Mouse (Mus musculus) heart, adult 2 months (tissue): ENCODE results near the gene Vmn1r85. TPM values are rescaled to one million over a fixed set of nuclear protein-coding genes. Genes with fewer than 3 reads are reported as not detected.
A peak's percentile ranks its signal among the peaks of the same experiment; 100 is the strongest.

Experiments used
- DNase-seq, 2 experiments: peaks; one replicate each; pipeline ENCODE4 v3.0.0; 2021
- H3K27ac ChIP-seq: fragments of 200-600 bp; 2 replicates; pipeline ENCODE4 v1.8.1; 2022
- H3K27me3 ChIP-seq: fragments of 200-500 bp; 2 replicates; pipeline ENCODE4 v1.6.1; 2012; ENCODE audit warnings: mild to moderate bottlenecking, low read length, inconsistent platforms, mixed read lengths; ENCODE audit not compliant: control insufficient read depth, insufficient read depth
- H3K36me3 ChIP-seq: fragments of 200-500 bp; 2 replicates; pipeline ENCODE4 v1.6.1; 2012; ENCODE audit warnings: low read length, inconsistent platforms; ENCODE audit not compliant: control insufficient read depth, insufficient read depth
- H3K4me1 ChIP-seq: fragments of 200-500 bp; 2 replicates; pipeline ENCODE4 v1.6.1; 2011; ENCODE audit warnings: low read length; ENCODE audit not compliant: control insufficient read depth, insufficient read depth
- H3K4me3 ChIP-seq: fragments of 200-600 bp; 2 replicates; pipeline ENCODE4 v1.8.1; 2022
- H3K79me2 ChIP-seq: fragments of 200-500 bp; replicated peaks from 2 replicates; pipeline ENCODE4 v1.6.1; 2012; ENCODE audit warnings: mild to moderate bottlenecking, inconsistent platforms, low read length, moderate library complexity, mixed read lengths; ENCODE audit not compliant: control insufficient read depth, insufficient read depth
- H3K9ac ChIP-seq: fragments of 200-500 bp; 2 replicates; pipeline ENCODE4 v1.6.1; 2012; ENCODE audit warnings: low read depth, mild to moderate bottlenecking, control low read depth, inconsistent platforms, low read length, mixed read lengths
- CTCF ChIP-seq: fragments of 200-600 bp; IDR thresholded peaks from 2 replicates; pipeline ENCODE4 v1.8.1; 2022; ENCODE audit warnings: antibody characterized with exemption, mild to moderate bottlenecking, moderate library complexity
- EP300 ChIP-seq: fragments of 200-500 bp; IDR thresholded peaks from 2 replicates; pipeline ENCODE4 v1.6.1; 2011; ENCODE audit warnings: low read depth, low read length, control low read depth; ENCODE audit not compliant: insufficient read depth
- POLR2A ChIP-seq: fragments of 200-500 bp; IDR thresholded peaks from 2 replicates; pipeline ENCODE4 v1.6.1; 2011; ENCODE audit warnings: mild to moderate bottlenecking, low read depth, low read length, control low read depth; ENCODE audit not compliant: insufficient read depth
- WGBS: fragments of 180-500 bp; shearing (Covaris S2); methylation state at CpG from one replicate; pipeline ENCODE4 v1.1.7; 2018; 5-methylcytosine and 5-hydroxymethylcytosine counted together
- intact Hi-C: fragments of 180-260 bp; cut with DNase I; formaldehyde crosslinking; loops from one replicate; pipeline ENCODE4 v1.15.1; 2025
- polyA plus RNA-seq: library from polyadenylated mRNA; depleted of rRNA; stranded (reverse); fragments of >200 nt; gene quantifications from 2 replicates; pipeline ENCODE4 v1.2.3, GENCODE M21; 2012; rRNA removed
- total RNA-seq, 2 experiments: library from RNA; stranded (reverse); gene quantifications; 2 replicates each; pipeline ENCODE4 v1.2.3; 2021

The Vmn1r85 gene
- total and polyA plus RNA-seq, 3 experiments: not detected

DNA sequence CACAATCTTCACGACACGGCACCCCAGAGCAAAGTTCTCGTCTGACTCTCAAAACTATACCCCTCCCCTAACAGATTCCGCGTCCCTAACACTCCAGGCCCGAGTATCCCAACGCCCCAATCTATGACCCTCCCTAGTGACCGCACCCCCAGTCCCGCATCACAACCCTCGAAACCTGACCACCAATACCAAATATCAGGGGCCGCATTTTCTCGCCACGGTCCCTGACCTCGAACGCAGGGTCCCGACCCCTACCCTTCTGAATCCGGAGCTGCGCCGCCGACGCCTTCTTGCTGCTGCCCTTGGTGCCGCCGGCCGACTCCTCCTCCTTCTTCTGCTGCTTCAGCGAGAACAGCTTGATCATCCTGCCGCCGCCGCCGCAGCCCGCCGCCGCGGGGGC lies 57.6 kb downstream of the Vmn1r85 start:
- intact Hi-C loops: loop anchor here (5.0 to 10.0 kb wide), 3 partner anchors 115 to 563 kb away; partner anchors contain the start of genes Rps5, Zfp110 and Zfp606
- no peaks in the 10 kb centered on the region for H3K27me3 ChIP-seq
- WGBS: 0% methylated on average over 31 of the region's 33 CpGs
- peak overlapping the region; percentile 87 for H3K9ac ChIP-seq
- peaks cover 9% of the 10 kb centered on the region for H3K4me1 ChIP-seq
- peak in 1 of 2 experiments; percentile 56 for DNase-seq
- H3K27ac ChIP-seq: peak overlapping the region; percentile 100
- no peaks in the 10 kb centered on the region; the same call in 1 of the 2 replicates for H3K36me3 ChIP-seq
- TF ChIP-seq EP300 (no peak), CTCF (no peak), POLR2A (no peak)
- peak overlapping the region; percentile 100 for H3K4me3 ChIP-seq
- H3K79me2 ChIP-seq: no peaks in the 10 kb centered on the region

DNA sequence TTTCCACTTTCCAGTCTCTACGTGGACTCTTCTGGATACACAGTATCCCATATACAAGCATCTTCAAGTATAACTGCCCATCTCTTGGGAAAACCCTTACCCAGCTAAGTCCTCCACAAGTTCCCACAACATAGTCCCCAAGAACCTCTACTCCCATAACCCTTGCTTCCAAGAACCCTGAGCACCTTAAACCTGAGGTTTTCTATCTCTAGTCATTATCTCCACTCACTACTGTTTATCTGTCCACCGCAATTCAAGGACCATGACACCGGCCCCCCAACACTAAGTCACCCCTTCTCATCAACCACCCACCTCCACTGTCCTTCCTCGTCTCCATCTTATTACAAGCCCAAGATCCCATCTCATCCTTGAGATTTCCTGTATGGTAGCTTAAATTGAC lies 58.2 kb downstream of the Vmn1r85 start:
- peak overlapping the region; percentile 100 for H3K27ac ChIP-seq
- no peak for DNase-seq
- intact Hi-C loops: loop anchor here (5.0 to 10.0 kb wide), 3 partner anchors 115 to 562 kb away; partner anchors contain the start of genes Rps5, Zfp110 and Zfp606
- H3K4me1 ChIP-seq: peaks cover 9% of the 10 kb centered on the region
- H3K4me3 ChIP-seq: peak overlapping the region; percentile 100
- H3K79me2 ChIP-seq: no peaks in the 10 kb centered on the region
- peak overlapping the region; percentile 87 for H3K9ac ChIP-seq
- no peaks in the 10 kb centered on the region for H3K27me3 ChIP-seq
- no peak for TF ChIP-seq POLR2A
- TF ChIP-seq EP300: no peak
- TF ChIP-seq CTCF: no peak
- H3K36me3 ChIP-seq: no peaks in the 10 kb centered on the region; the same call in 1 of the 2 replicates
- WGBS: 21% methylated on average over 4 of the region's 4 CpGs

DNA sequence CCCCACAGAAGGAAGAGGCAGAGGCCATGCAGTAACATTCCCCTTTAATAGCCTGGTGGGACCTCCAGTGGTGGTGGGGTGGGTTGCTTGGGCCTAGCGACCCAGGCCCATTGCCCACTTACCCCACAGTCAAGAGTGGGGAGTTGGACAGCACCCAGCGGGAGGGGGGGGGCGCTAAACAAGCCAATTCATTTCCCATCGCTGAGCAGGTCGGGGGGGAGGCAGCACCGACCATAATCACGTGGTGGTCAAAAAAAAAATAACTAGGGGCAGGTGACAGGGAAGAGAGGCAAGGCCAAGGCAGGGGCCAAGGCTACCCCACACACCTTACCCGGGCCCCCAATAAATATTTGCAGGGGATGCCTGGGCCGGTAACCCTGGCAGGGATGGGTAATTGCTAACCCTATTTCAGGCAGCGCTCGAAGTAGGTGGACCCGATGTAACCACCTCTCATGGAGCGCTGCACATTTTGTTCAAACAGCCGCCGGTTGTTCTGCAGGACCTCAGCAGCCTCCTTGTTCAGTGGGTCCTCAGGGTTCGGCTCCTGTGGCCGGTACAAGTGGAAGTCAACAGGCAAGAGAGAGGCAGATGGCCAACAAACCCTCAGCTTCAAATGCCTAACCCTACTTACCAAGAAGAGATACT lies 59.6 kb downstream of the Vmn1r85 start:
- DNase-seq: no peak
- intact Hi-C loops: loop anchor here (5.0 to 10.0 kb wide), 3 partner anchors 113 to 561 kb away; partner anchors contain the start of genes Rps5, Zfp110 and Zfp606
- Histone ChIP-seq H3K4me1 (peaks cover 9% of the 10 kb centered on the region), H3K36me3 (no peaks in the 10 kb centered on the region; the same call in 1 of the 2 replicates), H3K79me2 (no peaks in the 10 kb centered on the region), H3K27ac (peak overlapping the region; percentile 89), H3K4me3 (peak overlapping the region; percentile 77), H3K27me3 (no peaks in the 10 kb centered on the region), H3K9ac (peak overlapping the region; percentile 50)
- TF ChIP-seq CTCF (no peak), POLR2A (no peak), EP300 (no peak)
- WGBS: 81% methylated on average over 17 of the region's 17 CpGs

DNA sequence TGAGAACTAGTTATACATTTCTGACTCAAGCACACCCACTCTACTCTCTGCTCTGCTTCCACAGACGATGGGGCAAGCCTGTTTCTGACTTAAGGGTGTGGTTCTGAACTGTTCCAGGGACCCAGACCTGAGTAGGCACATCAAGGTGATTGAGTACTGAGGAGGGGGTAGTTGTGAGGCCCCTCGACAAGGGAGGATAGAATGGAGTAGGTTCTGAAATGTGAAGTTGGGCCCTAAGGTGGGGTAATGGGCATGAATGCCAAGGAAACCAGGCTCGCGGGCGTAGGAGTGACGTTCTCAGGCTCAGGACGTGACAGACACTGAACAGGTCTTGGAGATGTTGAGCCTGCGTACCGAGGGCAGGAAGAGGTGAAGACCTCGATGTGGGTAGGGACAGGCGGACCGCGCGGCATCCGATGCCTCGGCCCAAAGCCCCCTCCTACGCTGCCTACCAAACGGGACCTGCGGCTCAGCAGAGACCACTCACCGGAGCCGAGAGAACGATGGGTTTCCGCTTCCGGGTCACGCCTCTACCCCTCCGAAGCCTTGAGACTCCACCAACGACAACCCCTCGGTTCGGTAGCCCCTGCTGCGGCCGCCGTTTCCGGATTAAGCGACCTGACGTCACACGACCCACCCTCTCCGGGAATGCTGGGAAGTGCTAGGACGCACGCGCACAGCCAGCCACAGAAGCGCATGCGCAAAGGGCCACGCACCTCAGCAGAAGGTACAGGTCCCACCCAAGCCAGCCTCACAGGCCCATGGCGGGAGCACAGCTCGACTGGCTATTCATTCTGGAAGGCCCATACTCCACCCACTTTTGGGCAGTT lies 60.6 kb downstream of the Vmn1r85 start, which contains the start of gene Chmp2a:
Chmp2a (minus strand) TSS at position 660 of the 830 bp plus-strand sequence.
- H3K36me3 ChIP-seq: no peaks in the 10 kb centered on the region; the same call in 1 of the 2 replicates
- under 1% methylated on average over 45 of the region's 45 CpGs for WGBS
- peaks cover 9% of the 10 kb centered on the region for H3K4me1 ChIP-seq
- no peaks in the 10 kb centered on the region for H3K27me3 ChIP-seq
- peak within 1 kb of the TSS; percentile 89 for H3K27ac ChIP-seq
- H3K4me3 ChIP-seq: peak within 1 kb of the TSS; percentile 77
- intact Hi-C loops: loop anchor here (1.0 to 10.0 kb wide), 2 partner anchors 10 to 560 kb away; partner anchors contain the start of gene Zfp606
- H3K9ac ChIP-seq: peak within 1 kb of the TSS; percentile 91
- DNase-seq: peak; percentile 97
- TF ChIP-seq CTCF (no peak), POLR2A (peak; percentile 93), EP300 (peak; percentile 84)
- no peaks in the 10 kb centered on the region for H3K79me2 ChIP-seq

DNA sequence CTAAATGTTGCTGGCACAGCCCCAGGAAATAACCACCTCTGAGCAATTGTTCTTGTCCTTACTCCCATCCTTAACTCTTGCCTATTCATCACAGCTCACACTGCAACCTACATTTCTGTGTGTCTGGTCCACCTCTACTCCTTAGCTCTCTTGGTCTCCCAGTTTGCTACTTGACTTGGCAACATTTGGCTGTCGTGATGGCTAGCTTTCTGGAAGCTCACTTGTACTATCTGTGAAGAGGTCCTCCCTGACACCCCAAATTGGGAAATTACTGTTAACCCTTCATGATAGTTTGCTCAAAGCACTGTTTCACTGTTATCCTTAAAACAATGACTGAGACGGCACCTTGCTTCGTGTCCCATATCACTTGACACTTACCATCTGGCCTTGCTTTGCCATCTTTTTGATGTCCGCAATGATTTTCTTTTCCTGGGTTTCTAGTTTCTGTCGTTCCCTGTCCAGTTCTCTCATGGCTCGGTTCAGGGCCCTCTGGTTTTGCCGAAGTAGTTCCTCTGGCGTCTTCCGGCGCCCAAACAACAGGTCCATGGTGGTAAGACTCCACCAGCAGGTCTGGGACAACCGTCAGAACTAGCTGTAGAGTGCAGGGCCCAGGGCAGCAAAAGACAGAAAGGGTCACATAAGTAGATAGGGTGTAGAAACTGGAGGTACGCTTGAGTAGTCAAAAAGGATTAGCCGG lies 61.4 kb downstream of the Vmn1r85 start:
- Histone ChIP-seq H3K79me2 (no peaks in the 10 kb centered on the region), H3K9ac (peak overlapping the region; percentile 91), H3K4me3 (peak overlapping the region; percentile 77), H3K27me3 (no peaks in the 10 kb centered on the region), H3K36me3 (no peaks in the 10 kb centered on the region; the same call in 1 of the 2 replicates), H3K4me1 (peaks cover 6% of the 10 kb centered on the region), H3K27ac (peak overlapping the region; percentile 89; the same call in 1 of the 2 replicates)
- intact Hi-C loops: loop anchor here (1.0 to 10.0 kb wide), 2 partner anchors 9 to 559 kb away; partner anchors contain the start of gene Zfp606
- 30% methylated on average over 13 of the region's 13 CpGs for WGBS
- DNase-seq: no peak
- TF ChIP-seq EP300: no peak
- TF ChIP-seq CTCF: no peak
- no peak for TF ChIP-seq POLR2A

Other genes with a start within 250 kb of the Vmn1r85 start
- 1 to 10 TPM; 3.0 to 3.5 TPM for gene Zfp128, start 214.0 kb downstream of the Vmn1r85 start, total RNA-seq
- gene Zfp128, start 214.0 kb downstream of the Vmn1r85 start, polyA plus RNA-seq: 1.3 and 3.0 TPM in 2 replicates
- 1 to 10 TPM; 5.7 TPM for gene Zscan22, start 197.4 kb downstream of the Vmn1r85 start, total RNA-seq
- 6.0 and 9.2 TPM in 2 replicates for gene Zscan22, start 197.4 kb downstream of the Vmn1r85 start, polyA plus RNA-seq
- 100 to 1,000 TPM; 525 to 621 TPM for gene Rps5, start 172.9 kb downstream of the Vmn1r85 start, total RNA-seq
- 842 and 914 TPM in 2 replicates for gene Rps5, start 172.9 kb downstream of the Vmn1r85 start, polyA plus RNA-seq
- under 1 TPM; 0.18 to 0.23 TPM for gene Rnf225, start 167.8 kb downstream of the Vmn1r85 start, total RNA-seq
- 0.12 and 0.14 TPM in 2 replicates for gene Rnf225, start 167.8 kb downstream of the Vmn1r85 start, polyA plus RNA-seq
- gene Zfp324, start 129.3 kb downstream of the Vmn1r85 start, total RNA-seq: 1 to 10 TPM; 2.6 to 3.6 TPM
- gene Zfp324, start 129.3 kb downstream of the Vmn1r85 start, polyA plus RNA-seq: 2.3 and 2.9 TPM in 2 replicates
- gene Zfp446, start 117.3 kb downstream of the Vmn1r85 start, total RNA-seq: 1 to 10 TPM; 2.2 to 2.9 TPM
- gene Zfp446, start 117.3 kb downstream of the Vmn1r85 start, polyA plus RNA-seq: 4.2 and 6.4 TPM in 2 replicates
- not detected for gene Slc27a5, start 97.0 kb downstream of the Vmn1r85 start, total RNA-seq
- 0.59 and 0.82 TPM in 2 replicates for gene Slc27a5, start 97.0 kb downstream of the Vmn1r85 start, polyA plus RNA-seq
- 10 to 100 TPM; 83.8 to 86.0 TPM for gene Trim28, start 96.1 kb downstream of the Vmn1r85 start, total RNA-seq
- gene Trim28, start 96.1 kb downstream of the Vmn1r85 start, polyA plus RNA-seq: 139 and 195 TPM in 2 replicates
- 1 to 10 TPM; 6.8 to 9.3 TPM for gene Zbtb45, start 85.1 kb downstream of the Vmn1r85 start, total RNA-seq
- 8.6 and 14.1 TPM in 2 replicates for gene Zbtb45, start 85.1 kb downstream of the Vmn1r85 start, polyA plus RNA-seq
- 100 to 1,000 TPM; 137 to 139 TPM for gene Chmp2a, start 60.4 kb downstream of the Vmn1r85 start, total RNA-seq
- 66.1 and 99.2 TPM in 2 replicates for gene Chmp2a, start 60.4 kb downstream of the Vmn1r85 start, polyA plus RNA-seq
- gene Ube2m, start 56.9 kb downstream of the Vmn1r85 start, total RNA-seq: 100 to 1,000 TPM; 169 to 201 TPM
- gene Ube2m, start 56.9 kb downstream of the Vmn1r85 start, polyA plus RNA-seq: 242 and 328 TPM in 2 replicates
- gene Mzf1, start 40.4 kb downstream of the Vmn1r85 start, total RNA-seq: under 1 TPM; 0.45 to 0.50 TPM
- 0.47 and 0.59 TPM in 2 replicates for gene Mzf1, start 40.4 kb downstream of the Vmn1r85 start, polyA plus RNA-seq
- gene Vmn1r86, start 24.7 kb upstream of the Vmn1r85 start, total RNA-seq: not detected
- not detected in 2 replicates for gene Vmn1r86, start 24.7 kb upstream of the Vmn1r85 start, polyA plus RNA-seq
- not detected for gene Vmn1r87, start 45.0 kb upstream of the Vmn1r85 start, total RNA-seq
- gene Vmn1r87, start 45.0 kb upstream of the Vmn1r85 start, polyA plus RNA-seq: not detected in 2 replicates
- under 1 TPM; 0.03 to 0.05 TPM for gene Vmn1r88, start 64.4 kb upstream of the Vmn1r85 start, total RNA-seq
- not detected in 2 replicates for gene Vmn1r88, start 64.4 kb upstream of the Vmn1r85 start, polyA plus RNA-seq
- not detected for gene Vmn1r89, start 117.8 kb upstream of the Vmn1r85 start, total RNA-seq
- not detected in 2 replicates for gene Vmn1r89, start 117.8 kb upstream of the Vmn1r85 start, polyA plus RNA-seq
- gene Lig1, start 182.1 kb upstream of the Vmn1r85 start, total RNA-seq: 1 to 10 TPM; 2.6 to 2.7 TPM
- gene Lig1, start 182.1 kb upstream of the Vmn1r85 start, polyA plus RNA-seq: 1.6 and 2.1 TPM in 2 replicates
- 10 to 100 TPM in 1 of 2 experiments, 1 to 10 TPM in 1; 9.2 to 10.0 TPM for gene Zswim9, start 183.5 kb upstream of the Vmn1r85 start, total RNA-seq
- 4.6 and 5.3 TPM in 2 replicates for gene Zswim9, start 183.5 kb upstream of the Vmn1r85 start, polyA plus RNA-seq
- not detected for gene Pla2g4c, start 229.5 kb upstream of the Vmn1r85 start, total RNA-seq
- 0.03 and 0.04 TPM in 2 replicates for gene Pla2g4c, start 229.5 kb upstream of the Vmn1r85 start, polyA plus RNA-seq